Mouse (Mus musculus) spleen, adult 2 months (tissue): ENCODE measurements around the gene Ptges. TPM values are rescaled to one million over a fixed set of nuclear protein-coding genes. Genes with fewer than 3 reads are reported as not detected.
A peak's percentile ranks its signal among the peaks of the same experiment; 100 is the strongest.

ENCODE experiments used
- DNase-seq, 2 experiments: peaks; one replicate each; pipeline versions ENCODE4 v3.0.0 to v3.0.0-alpha.2; 2012 to 2021; ENCODE audit warnings: low spot score in 2 of 2, low read depth in 1 of 2
- H3K27ac ChIP-seq: fragments of 200-500 bp; 2 replicates; pipeline ENCODE4 v1.5.1; 2012; ENCODE audit warnings: low read length, inconsistent platforms; ENCODE audit not compliant: insufficient read depth
- H3K27me3 ChIP-seq: fragments of 200-500 bp; 2 replicates; pipeline ENCODE4 v1.6.1; 2012; ENCODE audit warnings: mild to moderate bottlenecking, moderate library complexity, low read length, inconsistent platforms; ENCODE audit not compliant: control insufficient read depth, insufficient read depth
- H3K36me3 ChIP-seq: fragments of 200-500 bp; 2 replicates; pipeline ENCODE4 v1.6.1; 2012; ENCODE audit warnings: mild to moderate bottlenecking, low read length, inconsistent platforms; ENCODE audit not compliant: control insufficient read depth, insufficient read depth
- H3K4me1 ChIP-seq: fragments of 200-500 bp; 2 replicates; pipeline ENCODE4 v1.6.1; 2011; ENCODE audit warnings: inconsistent platforms; ENCODE audit not compliant: control insufficient read depth, insufficient read depth, insufficient read length
- H3K4me3 ChIP-seq: fragments of 200-500 bp; 2 replicates; pipeline ENCODE4 v1.5.1; 2011; ENCODE audit warnings: mild to moderate bottlenecking, inconsistent platforms; ENCODE audit not compliant: insufficient read depth, insufficient read length; ENCODE audit errors: extremely low read depth
- CTCF ChIP-seq: fragments of 200-500 bp; IDR thresholded peaks from 2 replicates; pipeline ENCODE4 v1.5.1; 2011; ENCODE audit warnings: mild to moderate bottlenecking, inconsistent platforms; ENCODE audit not compliant: insufficient read depth, insufficient read length, insufficient replicate concordance; ENCODE audit errors: extremely low read depth
- POLR2A ChIP-seq: fragments of 200-500 bp; IDR thresholded peaks from 2 replicates; pipeline ENCODE4 v1.6.1; 2011; ENCODE audit warnings: low read depth, low read length, inconsistent platforms
- WGBS: fragments of 180-500 bp; shearing (Covaris S2); methylation state at CpG from one replicate; pipeline ENCODE4 v1.1.7; 2018; 5-methylcytosine and 5-hydroxymethylcytosine counted together
- polyA plus RNA-seq: library from polyadenylated mRNA; depleted of rRNA; stranded (reverse); fragments of >200 nt; gene quantifications from 2 replicates; pipeline ENCODE4 v1.2.3, GENCODE M21; 2012

Ptges gene
- polyA plus RNA-seq, 1 experiment: 14.3 TPM

DNA sequence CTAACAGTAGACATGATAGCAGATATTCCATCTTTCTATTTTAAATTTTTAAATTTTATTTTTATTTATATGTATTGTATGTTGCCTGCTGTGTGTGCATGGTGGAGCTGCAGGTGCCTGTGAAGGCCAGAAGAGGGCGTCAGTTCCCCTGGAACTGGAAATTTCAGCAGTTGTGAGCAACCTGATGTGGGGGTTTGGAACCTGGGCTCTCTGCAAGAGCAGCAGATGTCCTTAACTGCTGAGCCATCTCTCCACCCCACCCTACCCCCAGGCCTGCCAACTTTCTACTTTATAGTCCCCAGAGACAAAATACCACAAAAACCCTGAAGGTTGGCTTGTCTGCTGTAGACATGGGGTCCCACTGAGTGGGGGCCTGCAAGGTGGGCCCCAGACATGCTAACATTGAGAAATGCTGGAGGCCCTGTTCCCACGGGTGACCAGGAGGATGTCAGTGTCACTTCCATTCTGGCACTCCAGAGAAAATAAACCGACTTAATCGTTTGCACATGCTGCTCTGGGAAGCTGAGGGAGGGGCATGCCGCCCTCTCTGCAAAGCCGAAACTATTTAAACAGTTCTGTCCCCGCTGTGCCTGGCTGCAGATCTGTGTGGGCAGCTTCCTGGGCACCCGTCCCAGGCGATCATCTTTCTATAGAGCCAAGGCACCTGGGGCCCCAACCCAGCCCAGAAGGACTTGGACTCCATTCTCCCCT, 44.1 kb downstream of the Ptges start:
- Histone ChIP-seq H3K36me3 (no peaks in the 10 kb centered on the region), H3K27me3 (no peaks in the 10 kb centered on the region), H3K4me3 (no peak overlapping the region), H3K27ac (no peak overlapping the region), H3K4me1 (no peaks in the 10 kb centered on the region)
- no peak for DNase-seq
- WGBS: 48% methylated on average over 9 of the region's 9 CpGs
- TF ChIP-seq CTCF (no peak), POLR2A (no peak)

DNA sequence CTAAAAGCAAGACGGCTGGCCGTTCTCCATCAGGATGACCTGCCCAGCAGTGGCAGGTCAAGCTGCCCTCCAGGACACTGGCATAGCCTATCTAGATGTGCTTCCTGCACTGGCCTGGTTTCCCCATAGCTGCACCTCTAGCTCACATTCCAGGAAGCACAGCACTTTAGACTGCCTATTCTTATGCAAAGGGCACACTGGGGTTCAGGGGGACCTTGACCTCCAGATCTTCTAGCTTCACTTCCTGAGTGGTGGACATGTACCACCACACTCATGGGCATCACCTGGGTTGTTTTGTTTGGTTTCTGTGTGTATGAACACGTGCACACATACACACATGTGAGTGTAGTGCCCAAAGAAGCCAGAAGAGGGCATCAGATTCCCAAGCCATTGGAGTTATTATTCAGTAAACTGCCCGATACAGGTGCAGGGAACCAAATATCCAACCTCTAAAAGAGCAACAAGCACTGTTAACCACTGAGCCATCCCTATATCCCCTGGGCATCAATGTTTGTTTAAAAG, 44.8 kb downstream of the Ptges start:
- Histone ChIP-seq H3K27me3 (no peaks in the 10 kb centered on the region), H3K4me3 (no peak overlapping the region), H3K27ac (no peak overlapping the region), H3K36me3 (no peaks in the 10 kb centered on the region), H3K4me1 (no peaks in the 10 kb centered on the region)
- TF ChIP-seq CTCF (no peak), POLR2A (no peak)
- 95% methylated on average over 4 of the region's 4 CpGs for WGBS
- DNase-seq: no peak

GRCm38 (mm10) chr2:30881215-30881614, 48.4 kb downstream of the Ptges start:
- Histone ChIP-seq H3K4me3 (no peak overlapping the region), H3K27me3 (no peaks in the 10 kb centered on the region), H3K27ac (no peak overlapping the region), H3K4me1 (no peaks in the 10 kb centered on the region), H3K36me3 (no peaks in the 10 kb centered on the region)
- TF ChIP-seq CTCF (no peak), POLR2A (no peak)
- 81% methylated on average over 7 of the region's 7 CpGs for WGBS
- DNase-seq: no peak

- TF ChIP-seq POLR2A (no peak), CTCF (no peak)
- Histone ChIP-seq H3K4me1 (no peaks in the 10 kb centered on the region), H3K27me3 (no peaks in the 10 kb centered on the region), H3K36me3 (no peaks in the 10 kb centered on the region), H3K27ac (no peak overlapping the region), H3K4me3 (no peak overlapping the region)
- no peak for DNase-seq
- WGBS: 92% methylated on average over 15 of the region's 15 CpGs
Measured at GRCm38 (mm10) chr2:30879481-30879880, 50.2 kb downstream of the Ptges start.

GRCm38 (mm10) chr2:30875621-30876432, 53.8 kb downstream of the Ptges start:
- no peak overlapping the region for H3K4me3 ChIP-seq
- 74% methylated on average over 11 of the region's 11 CpGs for WGBS
- H3K27me3 ChIP-seq: no peaks in the 10 kb centered on the region
- no peaks in the 10 kb centered on the region for H3K36me3 ChIP-seq
- no peaks in the 10 kb centered on the region for H3K4me1 ChIP-seq
- 0 out of 2 replicates have a peak overlapping the region, but pooled peaks have one; percentile 23 for H3K27ac ChIP-seq
- no peak for DNase-seq
- TF ChIP-seq CTCF (no peak), POLR2A (no peak)

GRCm38 (mm10) chr2:30875096-30875495, 54.6 kb downstream of the Ptges start:
- Histone ChIP-seq H3K36me3 (no peaks in the 10 kb centered on the region), H3K4me3 (no peak overlapping the region), H3K27me3 (no peaks in the 10 kb centered on the region), H3K27ac (no peak overlapping the region), H3K4me1 (no peaks in the 10 kb centered on the region)
- TF ChIP-seq CTCF (no peak), POLR2A (no peak)
- no peak for DNase-seq
- WGBS: 78% methylated on average over 7 of the region's 7 CpGs

GRCm38 (mm10) chr2:30874445-30874844, 55.2 kb downstream of the Ptges start:
- no peak overlapping the region for H3K4me3 ChIP-seq
- no peaks in the 10 kb centered on the region for H3K36me3 ChIP-seq
- 77% methylated on average over 10 of the region's 10 CpGs for WGBS
- TF ChIP-seq CTCF (no peak), POLR2A (no peak)
- no peaks in the 10 kb centered on the region for H3K27me3 ChIP-seq
- H3K27ac ChIP-seq: no peak overlapping the region
- no peaks in the 10 kb centered on the region for H3K4me1 ChIP-seq
- no peak for DNase-seq
